Mouse (Mus musculus) telencephalon, adult 2 months (tissue): ENCODE data around the gene Armc12.
A peak's percentile ranks its signal among the peaks of the same experiment; 100 is the strongest.

ENCODE experiments used
- DNase-seq: peaks from one replicate; pipeline ENCODE4 v3.0.0-alpha.2; 2011; ENCODE audit warnings: low read depth, low spot score

Armc12 gene

DNA sequence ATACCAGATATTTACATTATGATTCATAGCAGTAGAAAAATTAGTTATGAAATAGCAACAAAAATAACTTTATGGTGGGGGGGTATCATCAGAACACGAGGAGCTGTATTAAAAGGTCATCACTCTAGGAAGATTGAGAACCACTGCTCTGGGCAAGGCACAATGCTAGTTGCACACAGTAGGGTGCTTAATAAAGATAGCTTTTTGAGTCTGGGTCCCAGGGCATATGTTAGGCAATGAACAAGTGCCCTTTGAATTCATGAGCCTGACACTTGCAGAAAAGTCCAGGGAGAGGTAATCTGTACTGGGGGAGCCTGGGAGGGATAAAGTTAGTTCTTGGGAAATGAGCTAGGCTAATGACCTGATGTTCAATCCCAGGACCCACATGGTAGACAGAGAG is 17.3 kb upstream of the Armc12 start:
- DNase-seq: no peak

DNA sequence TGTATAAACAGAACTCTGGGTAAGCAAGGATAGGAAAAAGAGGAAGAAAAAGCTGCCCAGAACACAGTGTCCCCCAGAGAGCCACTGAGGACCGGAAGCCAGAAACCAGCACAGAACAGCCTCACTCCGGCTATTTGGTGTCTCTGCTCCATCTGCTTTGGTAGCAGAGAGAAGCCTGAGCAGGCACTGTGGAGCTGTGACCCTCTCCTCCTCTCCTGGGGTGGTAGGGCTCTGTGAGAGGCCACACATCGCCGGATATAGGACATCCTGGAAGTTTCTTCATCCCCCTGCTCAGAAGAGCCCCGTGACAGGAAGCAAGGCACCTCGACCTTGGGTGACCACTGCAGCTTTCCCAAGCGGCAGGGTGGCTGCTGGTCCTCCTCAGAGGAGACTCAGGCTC is 16.8 kb upstream of the Armc12 start:
- DNase-seq: no peak

DNA sequence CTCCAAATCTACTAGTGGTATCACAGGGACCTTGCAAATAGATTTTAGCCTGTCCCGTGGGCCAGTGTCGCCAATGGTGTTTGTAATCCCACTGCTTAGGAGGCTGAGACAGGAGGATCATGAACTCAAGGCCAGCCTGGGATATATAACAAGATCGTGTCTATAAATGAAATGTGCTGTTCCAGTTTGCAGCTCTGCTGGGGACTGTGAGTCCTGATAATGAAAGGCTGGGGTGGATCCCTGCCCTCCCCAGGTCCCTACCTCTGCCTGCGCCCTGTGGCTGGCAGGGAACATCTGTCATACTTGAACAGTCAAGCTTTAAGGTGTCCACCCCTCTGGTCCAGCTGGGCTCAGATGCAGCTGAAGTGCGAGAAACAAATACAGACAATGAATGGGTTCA is 16.1 kb upstream of the Armc12 start:
- no peak for DNase-seq

DNA sequence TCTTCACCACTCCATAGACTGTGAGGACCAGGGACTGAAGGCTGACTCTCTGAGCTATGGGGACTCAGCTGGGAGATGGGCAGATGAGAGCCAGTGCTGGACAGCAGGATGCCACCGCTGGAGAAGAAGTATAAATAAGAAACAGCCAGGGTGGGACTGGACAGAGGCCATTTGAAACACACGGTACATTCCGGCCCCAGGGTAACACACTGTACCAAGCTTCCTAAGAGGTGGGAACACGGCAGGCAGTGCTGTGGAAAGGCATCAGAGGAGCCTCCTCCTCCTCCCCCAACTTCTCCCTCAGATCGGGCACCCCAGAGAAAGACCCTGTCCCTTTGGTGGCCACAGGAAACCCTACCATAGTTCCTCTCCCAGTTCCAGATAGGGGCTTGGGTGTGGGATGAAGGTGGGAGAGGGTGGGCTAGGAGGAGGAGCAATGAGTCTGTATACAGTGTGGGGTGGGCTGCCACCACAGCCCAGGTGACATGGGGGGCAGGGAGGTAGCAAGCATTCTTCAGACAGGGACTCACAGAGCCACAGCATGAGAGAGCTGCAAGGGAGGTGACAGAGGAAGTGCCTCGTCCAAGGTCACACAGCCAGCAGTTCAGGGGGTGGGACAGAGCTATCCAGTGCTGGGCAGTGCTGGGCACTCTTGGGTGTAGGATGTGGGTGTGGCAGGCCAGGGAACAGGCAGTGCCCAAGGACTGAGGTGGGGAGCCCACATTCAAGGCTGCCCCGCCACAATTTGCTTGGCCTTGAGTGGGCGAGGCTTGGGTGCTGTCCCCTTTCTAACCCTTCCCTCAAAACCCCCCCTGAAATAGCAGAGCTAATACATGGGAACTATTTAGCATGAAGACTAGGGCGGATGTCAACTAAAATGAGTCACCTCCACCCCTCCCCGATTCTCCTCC is 14.9 kb upstream of the Armc12 start:
- no peak for DNase-seq

DNA sequence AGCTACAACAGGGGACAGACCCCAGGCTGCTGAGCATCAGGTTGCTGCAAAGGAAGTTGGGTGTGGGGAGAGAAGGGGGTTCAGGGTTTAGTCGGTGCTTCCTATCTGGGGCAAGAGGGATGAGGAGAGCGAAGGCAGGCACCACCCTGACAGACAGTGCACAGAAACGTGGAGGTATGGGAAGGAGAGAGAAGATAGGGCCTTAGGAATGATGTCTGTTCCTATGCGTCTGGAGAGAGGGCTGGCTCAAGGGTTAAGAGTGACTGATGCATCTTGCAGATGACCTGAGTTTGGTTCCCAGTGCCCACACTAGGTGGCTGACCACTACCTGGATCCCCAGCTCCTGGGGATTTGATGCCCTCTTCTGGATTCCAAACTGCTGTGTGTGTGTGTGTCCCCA is 13.7 kb upstream of the Armc12 start:
- DNase-seq: no peak

DNA sequence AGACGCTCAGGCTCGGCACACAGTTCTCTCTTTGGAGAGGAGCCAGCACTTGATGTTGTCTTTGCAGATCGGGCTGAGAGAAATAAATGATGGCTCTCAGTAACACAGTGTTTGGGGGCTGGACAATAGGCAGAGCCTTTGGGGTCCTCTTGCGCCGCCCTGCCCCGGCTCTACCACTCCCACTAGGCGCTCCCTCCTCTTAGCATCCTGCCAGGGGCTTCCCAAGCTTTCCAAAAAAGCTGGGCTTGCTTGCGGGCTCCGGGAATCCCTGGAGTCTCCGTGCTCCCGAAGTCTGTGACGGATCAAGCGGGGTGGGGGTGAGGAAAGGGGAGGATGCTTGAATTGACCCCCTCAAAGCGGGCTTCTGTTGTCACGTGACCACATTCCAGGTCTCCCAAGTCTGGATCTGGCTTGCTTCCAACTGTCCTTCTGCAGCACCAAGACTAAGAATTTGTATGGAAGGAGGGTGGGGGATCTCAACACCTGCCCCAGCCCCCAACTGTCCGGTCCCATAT is 13.1 kb upstream of the Armc12 start, which contains the start of gene Fkbp5:
TSS of gene Fkbp5 (minus strand) at position 87 of the 515 bp plus-strand sequence.
- no peak for DNase-seq

DNA sequence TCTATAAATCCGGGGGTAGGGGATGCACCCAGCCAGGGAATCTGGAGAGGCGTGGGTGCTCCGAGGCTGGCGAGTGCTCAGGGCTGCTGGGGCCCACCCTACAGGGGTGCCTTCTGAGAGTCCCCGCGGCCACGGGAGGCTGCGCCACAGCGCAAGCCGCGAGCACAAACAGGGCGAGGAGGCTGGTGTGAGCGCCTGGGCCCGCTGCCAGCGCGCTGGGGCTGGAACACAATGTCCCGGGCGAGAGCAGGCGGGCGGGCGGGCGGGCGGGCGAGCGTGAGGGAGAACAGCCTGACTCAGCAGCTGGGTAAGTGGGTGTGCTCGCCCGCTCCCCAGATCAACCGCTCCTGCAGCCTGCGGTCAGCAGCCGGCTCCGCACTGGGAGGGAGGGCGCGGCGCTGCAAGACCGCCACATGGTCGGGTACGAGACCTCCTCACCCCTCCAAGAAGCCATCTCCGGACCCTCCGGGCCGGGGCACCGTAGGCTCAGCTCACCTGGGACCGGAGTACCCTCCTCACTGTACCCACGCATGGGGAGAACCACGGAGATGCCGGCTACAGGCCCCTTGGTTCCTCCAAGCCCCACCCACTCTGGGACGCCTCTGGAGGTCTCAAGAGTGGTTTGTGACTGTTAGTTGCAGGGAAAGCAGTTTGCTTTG is 12.5 kb upstream of the Armc12 start:
- DNase-seq: peak; percentile 60

DNA sequence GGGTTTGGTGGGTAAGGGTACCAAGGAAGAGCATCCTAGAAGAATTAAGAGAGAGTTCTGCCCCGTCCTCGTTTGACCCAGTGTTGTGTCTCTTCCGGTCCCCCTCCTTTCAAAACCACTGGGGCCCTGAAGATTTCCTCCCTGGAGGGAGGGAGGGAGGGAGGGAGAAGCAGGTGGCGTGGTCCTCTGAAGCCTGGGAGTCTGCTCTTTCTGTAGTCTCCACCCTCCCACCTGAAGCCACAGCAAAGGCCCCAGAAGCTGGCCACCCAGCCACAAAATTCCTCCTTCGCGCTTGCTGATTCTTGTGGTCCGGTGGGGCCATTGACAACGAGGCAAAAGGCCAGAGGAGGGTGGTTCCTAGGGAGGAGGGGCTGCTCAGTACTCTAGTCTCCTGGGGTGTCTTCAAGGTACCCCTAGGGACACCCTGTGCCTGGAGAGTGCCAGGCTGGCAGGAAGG is 12.0 kb upstream of the Armc12 start:
- DNase-seq: no peak

DNA sequence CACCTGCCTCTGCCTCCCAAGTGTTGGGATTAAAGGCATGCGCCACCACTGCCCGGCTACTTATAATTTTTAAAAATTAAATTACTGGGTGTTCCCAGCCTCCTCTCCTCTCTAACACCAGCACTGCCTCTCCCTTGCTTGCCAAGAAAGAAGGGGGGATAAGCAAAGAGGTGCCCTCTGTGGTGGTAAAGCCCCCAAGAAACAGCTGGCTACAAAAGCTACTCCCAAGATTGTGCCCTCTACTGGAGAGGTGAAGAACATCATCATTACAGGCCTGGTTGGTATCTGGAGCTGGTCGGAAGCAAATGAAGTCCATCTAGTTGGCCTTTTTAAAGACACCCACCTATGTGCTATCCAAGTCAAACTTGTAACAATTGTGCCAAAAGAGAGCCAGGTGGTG is 10.8 kb upstream of the Armc12 start:
- no peak for DNase-seq

DNA sequence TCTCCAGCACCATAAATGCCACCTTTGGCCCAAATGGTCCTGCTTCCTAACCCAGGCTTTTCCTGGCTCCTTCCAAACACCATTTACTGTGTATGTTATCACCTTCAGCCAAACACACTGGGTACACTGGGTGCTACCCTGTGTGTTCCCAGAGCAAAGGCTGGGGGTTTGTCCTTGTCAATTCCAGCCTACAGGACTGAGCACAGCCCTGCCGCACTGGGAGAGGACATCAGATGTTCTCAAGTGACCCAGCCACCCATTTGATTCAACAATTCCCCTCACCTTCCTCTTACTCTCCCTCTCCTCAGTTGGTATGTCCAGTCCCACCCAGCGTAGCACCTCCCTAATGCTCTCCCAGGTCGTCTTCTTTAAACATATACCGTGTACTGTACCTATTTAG is 10.0 kb upstream of the Armc12 start:
- no peak for DNase-seq

DNA sequence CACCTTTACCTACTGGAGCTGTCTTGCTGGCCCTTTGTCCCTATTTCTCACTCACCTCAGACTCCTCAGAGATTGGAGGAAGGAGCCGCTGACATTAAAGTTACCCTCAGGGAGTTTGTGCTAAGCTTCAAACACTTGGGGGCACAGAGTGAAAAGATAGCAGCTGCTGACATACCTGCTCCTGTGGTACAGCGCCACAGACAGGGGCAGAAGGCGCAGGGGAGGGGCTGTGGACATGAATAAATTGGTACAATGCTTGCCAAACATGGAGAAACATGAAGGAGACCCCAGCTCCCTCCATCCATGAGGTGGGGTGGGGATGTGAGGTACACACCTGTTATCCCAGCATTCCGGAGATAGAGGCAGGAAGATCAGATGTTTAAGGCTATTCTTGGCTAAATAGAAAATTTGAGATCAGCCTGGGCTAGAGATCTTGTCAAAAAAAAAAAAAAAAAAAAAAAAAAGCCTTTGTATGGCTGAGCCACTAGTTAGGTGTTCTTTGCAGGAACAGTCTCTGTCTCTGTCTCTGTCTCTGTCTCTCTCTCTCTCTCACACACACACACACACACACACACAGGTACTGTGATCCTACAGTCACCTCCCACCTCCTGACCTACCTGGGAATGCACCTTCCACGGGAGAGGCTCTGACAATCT is 9.4 kb upstream of the Armc12 start:
- DNase-seq: no peak

DNA sequence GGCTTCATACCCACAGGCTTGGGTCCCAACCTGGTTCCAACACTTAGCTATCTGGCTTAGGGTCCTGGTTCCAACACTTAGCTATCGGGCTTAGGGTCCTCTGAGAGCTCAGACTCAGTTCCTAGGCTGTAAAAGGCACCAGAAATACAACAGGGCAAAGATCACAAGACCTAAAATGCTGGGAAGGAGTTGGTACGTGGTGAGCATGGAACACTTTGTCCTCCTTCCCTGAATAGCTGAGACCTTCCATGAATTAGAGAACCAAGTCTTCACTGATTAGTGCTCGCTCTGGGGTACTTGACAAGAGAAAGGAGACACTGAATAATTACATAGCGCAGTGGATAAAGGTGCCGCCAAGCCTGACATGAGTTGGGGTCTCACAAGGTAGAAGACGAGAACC is 8.7 kb upstream of the Armc12 start:
- DNase-seq: no peak

DNA sequence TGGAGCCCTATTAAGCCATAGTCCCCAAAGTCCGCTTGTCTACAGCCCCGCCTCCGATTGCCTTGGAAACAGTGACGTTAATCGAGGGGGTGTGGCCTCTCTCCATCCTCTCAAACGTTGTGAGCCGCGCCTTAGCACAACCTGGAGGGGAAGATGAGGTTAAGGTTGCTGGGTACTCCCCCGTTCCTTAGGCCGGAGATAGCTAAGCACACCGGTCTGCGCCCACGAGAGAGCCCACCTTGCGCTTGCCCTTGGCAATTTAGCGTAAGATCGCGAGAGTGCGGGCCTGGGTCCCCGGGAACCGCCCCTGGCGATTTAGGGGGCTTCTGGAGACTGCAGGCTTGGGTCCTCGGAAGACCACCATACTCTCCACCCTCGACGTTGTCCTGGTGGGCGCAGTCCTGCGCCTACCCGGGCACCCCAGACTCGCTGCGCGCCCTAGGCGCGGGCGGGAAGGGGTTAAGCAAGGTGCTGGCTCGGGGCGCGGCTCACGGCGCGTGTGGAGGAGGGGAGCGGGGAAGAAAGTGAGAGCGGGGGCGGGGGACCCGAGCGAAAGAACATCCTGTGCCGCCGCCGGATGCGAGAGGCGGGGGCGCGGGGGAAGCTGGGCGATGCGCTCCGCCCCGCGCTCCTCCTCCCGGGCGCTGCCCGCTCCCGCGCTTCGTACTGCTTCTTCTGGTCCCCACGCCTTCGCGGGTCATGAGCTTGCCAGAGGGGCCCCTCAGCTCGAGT is 7.8 kb upstream of the Armc12 start:
- DNase-seq: peak; percentile 88

DNA sequence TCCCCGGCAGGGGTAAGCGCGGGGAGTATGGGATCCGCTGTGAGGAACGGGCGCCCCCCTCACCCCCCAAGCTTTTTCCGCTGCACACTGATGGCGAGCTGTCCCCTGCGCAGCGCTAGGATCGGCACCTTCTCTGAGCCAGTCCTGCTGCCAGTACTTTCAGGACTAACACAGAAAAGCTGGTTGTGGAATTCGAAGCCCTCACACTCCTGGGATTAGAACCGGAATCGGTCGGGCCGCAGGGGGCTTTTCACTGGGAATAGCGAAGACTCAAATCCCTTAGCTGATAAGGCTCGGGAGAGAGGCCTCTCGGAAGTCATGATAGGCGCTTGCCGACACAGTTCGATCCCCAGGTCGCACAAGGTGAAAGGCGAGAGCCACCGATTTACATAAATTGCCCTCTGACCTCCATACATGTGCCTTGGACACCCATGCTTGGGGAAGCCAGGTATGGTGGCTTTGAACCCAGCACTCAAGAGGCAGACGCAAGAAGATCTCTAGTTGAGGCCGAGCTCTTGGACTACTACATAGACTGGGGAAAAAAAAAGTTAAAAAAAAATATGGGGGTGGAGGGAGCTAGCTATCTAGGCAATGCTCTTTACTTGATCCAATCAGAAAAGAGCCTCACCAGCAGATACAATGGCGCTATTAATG is 7.1 kb upstream of the Armc12 start:
- no peak for DNase-seq

DNA sequence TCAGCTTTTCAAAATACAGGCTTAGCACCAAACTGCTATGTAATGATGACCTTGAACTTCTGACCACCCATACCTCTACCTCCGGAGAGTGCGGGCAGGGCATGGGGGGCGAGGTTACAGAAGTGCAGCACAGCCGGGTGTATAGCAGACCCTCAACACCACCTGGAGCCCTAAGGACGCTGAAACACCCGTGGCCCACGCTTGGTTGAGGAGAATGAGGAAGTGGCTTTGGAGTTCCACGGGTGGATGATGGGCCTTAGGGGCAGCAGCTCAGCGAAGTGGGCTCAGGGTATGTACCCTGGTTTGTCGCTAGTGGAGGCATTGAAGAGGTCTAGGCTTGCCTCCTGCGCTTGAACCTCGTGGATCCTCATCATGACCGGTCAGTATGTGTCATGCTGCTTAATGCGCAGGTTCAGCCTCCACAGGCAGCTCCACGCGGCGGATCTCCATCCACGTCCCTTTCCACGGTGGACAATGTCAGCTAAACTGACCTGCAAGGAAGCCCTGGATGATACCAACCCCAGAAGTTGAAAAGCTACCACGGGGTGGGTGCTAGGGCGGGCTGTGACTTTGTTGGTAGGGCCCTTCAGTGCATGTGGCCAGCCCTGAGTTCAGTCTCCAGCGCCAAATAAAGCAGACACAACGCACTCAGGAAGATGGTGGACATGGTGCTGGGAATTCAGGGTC is 6.5 kb upstream of the Armc12 start:
- DNase-seq: no peak

DNA sequence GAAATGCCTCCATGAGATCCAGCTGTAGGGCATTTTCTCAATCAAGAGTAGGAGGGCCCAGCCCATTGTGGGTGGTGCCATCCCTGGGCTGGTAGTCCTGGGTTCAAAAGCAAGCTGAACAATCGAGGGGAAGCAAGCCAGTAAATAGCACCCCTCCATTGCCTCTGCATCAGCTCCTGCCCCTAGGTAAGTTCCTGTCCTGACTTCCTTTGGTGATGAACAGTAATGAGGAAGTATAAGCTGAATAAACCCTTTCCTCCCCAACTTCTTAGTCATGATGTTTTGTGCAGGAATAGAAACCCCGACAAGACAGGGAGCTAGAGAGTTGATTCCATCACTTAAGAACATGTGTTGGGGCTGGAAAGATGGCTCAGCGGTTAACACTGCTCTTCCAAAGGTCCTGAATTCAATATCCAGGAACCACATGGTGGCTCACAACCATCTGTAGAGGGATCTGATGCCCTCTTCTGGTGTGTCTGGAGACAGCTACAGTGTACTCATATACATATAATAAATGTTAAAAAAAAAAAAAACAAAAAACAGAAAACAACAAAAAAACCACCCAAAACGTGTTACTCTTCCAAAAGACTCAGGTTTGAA is 5.7 kb upstream of the Armc12 start:
- no peak for DNase-seq

DNA sequence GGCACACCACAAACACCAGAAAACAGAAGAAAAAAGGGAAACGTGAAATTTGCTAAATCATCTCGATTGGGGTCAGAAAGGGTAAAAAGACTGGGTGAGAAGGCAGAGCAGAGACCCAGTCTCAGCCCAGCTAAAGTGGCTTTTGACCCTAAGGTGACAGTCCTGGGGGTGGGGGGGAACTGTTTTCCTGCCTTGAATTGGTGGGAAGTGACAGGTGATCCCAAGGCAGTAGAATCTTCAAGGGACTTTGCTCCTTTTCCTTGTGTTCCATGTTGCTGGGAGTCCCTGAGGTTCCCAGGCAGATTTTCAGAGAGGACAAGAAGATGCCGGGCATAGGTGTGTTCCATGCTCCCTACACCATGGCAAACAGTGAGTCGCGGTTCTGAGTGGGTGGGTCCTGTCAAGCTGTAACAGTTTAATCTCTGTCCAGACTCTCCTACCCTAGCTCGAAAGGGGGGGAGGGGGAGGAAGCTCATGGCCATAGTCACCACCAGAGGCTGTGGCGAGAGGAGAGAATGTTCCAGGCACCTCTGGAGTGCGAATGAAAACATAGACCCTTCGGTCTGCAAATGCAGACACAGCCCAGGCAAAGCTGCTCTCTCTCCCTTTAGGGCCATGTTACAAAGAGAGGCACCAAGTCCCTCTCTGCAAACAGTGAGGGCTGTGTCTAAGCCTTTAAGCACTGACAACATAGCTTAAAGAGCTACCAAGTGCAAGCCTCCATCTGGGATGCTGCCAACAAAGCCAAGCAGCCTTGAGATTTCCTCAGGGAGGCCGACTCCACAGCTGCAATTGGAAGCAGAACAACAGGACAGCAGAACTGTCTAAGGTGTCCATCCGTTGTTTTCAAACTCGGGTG is 3.2 kb upstream of the Armc12 start:
- DNase-seq: no peak

DNA sequence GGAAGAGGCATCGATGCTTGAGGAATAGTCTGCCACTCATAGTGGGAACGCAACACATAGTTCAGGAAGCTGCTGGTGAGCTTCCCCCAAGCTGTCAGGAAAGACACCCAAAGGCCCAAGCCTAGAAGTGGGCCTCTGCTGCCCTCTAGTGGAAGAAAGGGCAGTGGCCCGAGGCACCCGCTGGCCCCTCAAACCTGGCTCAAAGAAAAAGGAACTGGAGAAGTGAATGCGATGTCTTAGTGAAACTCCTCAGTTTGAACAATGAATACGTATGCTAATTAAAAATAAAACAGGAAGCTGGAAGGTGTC is 2.6 kb upstream of the Armc12 start:
- peak; percentile 43 for DNase-seq

DNA sequence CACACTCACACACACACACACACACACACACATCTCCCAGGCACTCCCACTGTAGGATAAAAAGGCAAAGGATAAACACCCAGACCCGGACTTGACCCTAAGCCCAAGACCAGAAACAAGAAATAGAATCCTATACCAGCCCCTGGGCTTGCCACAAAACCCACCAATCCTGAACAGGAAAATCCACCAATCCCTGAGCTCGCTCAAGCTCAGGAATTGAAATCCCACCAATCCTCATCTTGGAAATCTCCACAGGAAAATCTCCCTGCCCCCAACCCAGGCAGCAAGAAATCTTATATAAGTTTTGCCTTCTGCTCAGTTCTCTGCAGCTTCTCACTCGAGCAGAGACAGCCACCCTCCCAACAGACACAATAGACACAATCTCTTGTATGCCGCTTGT is 1.5 kb upstream of the Armc12 start:
- DNase-seq: no peak
